8 mouse cellular contexts compared by ENCODE assay signal in genomic region chr2:119299981-119300818, GRCm38 (mm10). TPM values are rescaled to one million over a fixed set of nuclear protein-coding genes. Genes with fewer than 3 reads are reported as not detected.
DNase-seq lines count a peak whose midpoint lies in the region.

No protein-coding gene starts in this region.

- whole genome bisulfite sequencing in large intestine, adult 2 months = 8% methylated on average over 15 of the region's 15 CpGs

- intact Hi-C loops in heart, postnatal 14 days (cut with DNase I) = loop anchor here (1.0 kb wide), 2 partner anchors 27 to 37 kb away; no protein-coding TSS in a partner anchor

- DNase-seq in layer of hippocampus, adult 11-12 months (ENCODE audit: low spot score) = peak; percentile 57
- DNase-seq in layer of hippocampus, postnatal 36 days = no peak
- DNase-seq in c-Kit-negative CD71-positive TER-119-positive erythroid progenitor cells, embryonic 14.5 days (ENCODE audit: low read depth, low spot score) = peak; percentile 91
- DNase-seq in fibroblast of lung, adult 2 months (ENCODE audit: low read depth) = peak; percentile 44
- peak; percentile 88 to 91 for DNase-seq in heart, postnatal 14 days
- peak; percentile 82 for DNase-seq in large intestine, adult 2 months (ENCODE audit: low read depth, low spot score)
- peak; percentile 88 for DNase-seq in mesoderm, embryonic 11.5 days (ENCODE audit: low read depth, low spot score)
- DNase-seq in spleen, postnatal 14 days (ENCODE audit: low spot score in 2 of 2) = peak; percentile 75 to 86

RNA-seq across cellular contexts. Expression of gene Vps18, which starts 11.7 kb away (rescaled TPM):
- total RNA-seq in layer of hippocampus, postnatal 36 days (2021) = 10 to 100 TPM; 40.6 to 41.5 TPM
- 10 to 100 TPM; 12.8 to 13.3 TPM for total RNA-seq in heart, postnatal 14 days (2021)
- polyA plus RNA-seq in large intestine, adult 2 months (2012; rRNA removed) = 16.4 and 19.2 TPM in 2 replicates

RNA-seq across cellular contexts. Expression of gene Dll4, which starts 25.4 kb away (rescaled TPM):
- 1 to 10 TPM; 2.7 TPM for total RNA-seq in layer of hippocampus, postnatal 36 days (2021)
- total RNA-seq in heart, postnatal 14 days (2021) = 10 to 100 TPM; 19.5 to 22.3 TPM
- 15.6 and 17.0 TPM in 2 replicates for polyA plus RNA-seq in large intestine, adult 2 months (2012; rRNA removed)

RNA-seq across cellular contexts. Expression of gene Rhov, which starts 29.1 kb away (rescaled TPM):
- 1 to 10 TPM; 6.4 to 6.9 TPM for total RNA-seq in layer of hippocampus, postnatal 36 days (2021)
- total RNA-seq in heart, postnatal 14 days (2021) = not detected
- polyA plus RNA-seq in large intestine, adult 2 months (2012; rRNA removed) = 1.2 and 1.4 TPM in 2 replicates

RNA-seq across cellular contexts. Expression of gene Chac1, which starts 50.8 kb away (rescaled TPM):
- total RNA-seq in layer of hippocampus, postnatal 36 days (2021) = 1 to 10 TPM; 5.2 to 5.8 TPM
- total RNA-seq in heart, postnatal 14 days (2021) = 10 to 100 TPM; 12.8 to 13.0 TPM
- polyA plus RNA-seq in large intestine, adult 2 months (2012; rRNA removed) = 5.3 and 6.8 TPM in 2 replicates

Comparison
In these comparisons a context has a peak if more than half of its experiments do, and no peak if none do; other contexts are left out.
1. DNase-seq: peak in layer of hippocampus, adult 11-12 months (single experiment), c-Kit-negative CD71-positive TER-119-positive erythroid progenitor cells, embryonic 14.5 days (single experiment), fibroblast of lung, adult 2 months (single experiment), heart, postnatal 14 days (2 of 2), large intestine, adult 2 months (single experiment), mesoderm, embryonic 11.5 days (single experiment) and spleen, postnatal 14 days (2 of 2); none in layer of hippocampus, postnatal 36 days (0 of 2).
2. RNA of gene Dll4, which starts 25.4 kb away (total RNA-seq): 19.5 to 22.3 TPM in heart, postnatal 14 days; 2.7 TPM in layer of hippocampus, postnatal 36 days; every median in the first group is over 4 times any median in the second.
3. RNA of gene Rhov, which starts 29.1 kb away (total RNA-seq): 6.4 to 6.9 TPM in layer of hippocampus, postnatal 36 days; not detected in heart, postnatal 14 days; every median in the first group is over 4 times any median in the second.